Mouse (Mus musculus) MEL (cell line): ENCODE data around the gene Napepld.
"Not testable (repeated sequence)": the region's sequence is repeated elsewhere in the genome, so short reads cannot be mapped to it uniquely, and the experiment has no call there.

ENCODE experiments used
- CTCF ChIP-seq, 3 experiments: IDR thresholded peaks in 2 of 3; conservative IDR thresholded peaks in 1 of 3; 2 replicates each; pipeline ENCODE4 v1.5.1; 2011 to 2012; ENCODE audit warnings: low read length in 3 of 3, low read depth in 2 of 3, mild to moderate bottlenecking in 2 of 3, improper control_type of control experiment in 1 of 3, inconsistent platforms in 1 of 3, mixed read lengths in 1 of 3, moderate library complexity in 1 of 3; ENCODE audit not compliant: control insufficient read depth in 1 of 3, insufficient read depth in 1 of 3, poor library complexity in 1 of 3, severe bottlenecking in 1 of 3
- EP300 ChIP-seq, 2 experiments: IDR thresholded peaks; 2 replicates each; pipeline ENCODE4 v1.6.1; 2011; ENCODE audit warnings: improper control_type of control experiment in 2 of 2, low read length in 2 of 2, low read depth in 1 of 2, mild to moderate bottlenecking in 1 of 2
- ETS1 ChIP-seq: IDR thresholded peaks from 2 replicates; pipeline ENCODE4 v1.6.1; 2012; ENCODE audit warnings: low read depth, mild to moderate bottlenecking, inconsistent platforms, low read length, improper control_type of control experiment, moderate library complexity
- GABPA ChIP-seq: IDR thresholded peaks from 2 replicates; pipeline ENCODE4 v1.6.1; 2012; ENCODE audit warnings: low read depth, mild to moderate bottlenecking, inconsistent platforms, low read length, improper control_type of control experiment, moderate library complexity
- MAFK ChIP-seq: IDR thresholded peaks from 2 replicates; pipeline ENCODE4 v1.6.1; 2011; ENCODE audit warnings: low read depth, mild to moderate bottlenecking, low read length, improper control_type of control experiment, borderline replicate concordance
- MAX ChIP-seq: IDR thresholded peaks from 2 replicates; pipeline ENCODE4 v1.6.1; 2011; ENCODE audit warnings: low read length, improper control_type of control experiment
- MYC ChIP-seq: IDR thresholded peaks from 2 replicates; pipeline ENCODE4 v1.6.1; 2011; ENCODE audit warnings: low read depth, mild to moderate bottlenecking, low read length, improper control_type of control experiment, moderate library complexity
- POLR2A ChIP-seq, 2 experiments: IDR thresholded peaks; 2 replicates each; pipeline ENCODE4 v1.6.1; 2011 to 2012; ENCODE audit warnings: low read length in 2 of 2, mild to moderate bottlenecking in 2 of 2, control low read depth in 1 of 2, improper control_type of control experiment in 1 of 2, low read depth in 1 of 2, moderate library complexity in 1 of 2; ENCODE audit not compliant: control insufficient read depth in 1 of 2, insufficient read depth in 1 of 2, poor library complexity in 1 of 2
- RCOR1 ChIP-seq: IDR thresholded peaks from 2 replicates; pipeline ENCODE4 v1.6.1; 2012; ENCODE audit warnings: low read depth, mild to moderate bottlenecking, inconsistent platforms, low read length, improper control_type of control experiment
- TBP ChIP-seq: IDR thresholded peaks from 2 replicates; pipeline ENCODE4 v1.8.0; 2011; ENCODE audit warnings: low read depth, low read length, improper control_type of control experiment
- USF1 ChIP-seq: IDR thresholded peaks from 2 replicates; pipeline ENCODE4 v1.6.1; 2014; ENCODE audit warnings: low read depth, mild to moderate bottlenecking, inconsistent platforms, low read length, improper control_type of control experiment, moderate library complexity
- ZKSCAN1 ChIP-seq: IDR thresholded peaks from 2 replicates; pipeline ENCODE4 v1.6.1; 2012; ENCODE audit warnings: low read depth, mild to moderate bottlenecking, inconsistent platforms, low read length, improper control_type of control experiment, moderate library complexity

- TF ChIP-seq POLR2A (IDR thresholded peaks at IDR 0.05; ENCODE audit: control insufficient read depth in 1 of 2, insufficient read depth in 1 of 2, low read depth in 1 of 2, low read length in 2 of 2, poor library complexity in 1 of 2); MAX; ETS1; CTCF (IDR thresholded peaks at IDR 0.05 in 2 of 3, conservative IDR thresholded peaks at IDR 0.05 in 1 of 3; ENCODE audit: control insufficient read depth in 1 of 3, insufficient read depth in 1 of 3, low read depth in 2 of 3, low read length in 3 of 3, poor library complexity in 1 of 3, severe bottlenecking in 1 of 3); USF1; RCOR1; MAFK; EP300 (IDR thresholded peaks at IDR 0.05; ENCODE audit: low read depth in 1 of 2, low read length in 2 of 2); GABPA; ZKSCAN1; TBP; MYC: not testable (repeated sequence)
These were observed 6.8 kb upstream of the Napepld start for GRCm38 (mm10) chr5:21708011-21708410.
